Mouse (Mus musculus): ENCODE results near the gene Naalad2.
"Not testable (repeated sequence)": the region's sequence is repeated elsewhere in the genome, so short reads cannot be mapped to it uniquely, and the experiment has no call there.

The Naalad2 gene

DNA sequence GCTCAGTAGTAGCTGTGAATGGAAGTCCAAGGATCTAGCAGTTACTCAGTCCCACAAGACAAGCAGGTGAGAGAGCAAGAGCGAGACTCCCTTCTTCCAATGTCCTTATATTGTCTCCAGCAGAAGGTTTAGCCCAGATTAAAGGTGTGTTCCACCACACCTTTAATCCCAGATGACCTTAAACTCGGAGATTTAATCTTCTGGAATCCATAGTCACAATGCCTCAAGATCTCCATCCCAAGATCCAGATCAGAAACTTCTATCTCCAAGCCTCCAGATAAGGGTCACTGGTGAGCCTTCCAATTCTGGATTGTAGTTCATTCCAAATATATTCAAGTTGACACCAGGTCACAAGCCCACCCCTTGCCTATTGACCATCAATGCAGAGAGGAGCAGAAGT, at the start of gene Naalad2:
Naalad2 (minus strand) TSS at position 101 of the 400 bp plus-strand sequence.
- not testable (repeated sequence) for DNase-seq (ENCODE audit: low spot score)

DNA sequence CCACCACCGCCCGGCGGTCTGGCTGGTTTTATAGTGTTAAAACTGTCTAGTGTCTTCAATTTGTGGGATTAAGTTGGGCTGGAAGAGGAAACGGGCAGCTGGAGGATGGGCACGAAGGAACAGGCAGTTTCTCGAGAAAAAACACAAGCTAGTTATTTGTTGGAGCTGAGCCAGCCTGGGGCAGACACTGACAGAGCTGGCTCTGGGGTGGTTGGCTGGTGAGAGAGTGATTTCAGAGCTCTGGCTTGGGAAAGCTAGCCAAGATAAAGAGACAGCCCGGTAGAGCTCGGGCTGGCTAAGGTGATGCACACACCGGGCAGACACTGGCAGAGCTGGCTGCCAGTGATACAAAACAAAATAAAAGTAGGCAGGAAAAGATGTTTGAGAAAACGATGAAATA, 28.9 kb upstream of the Naalad2 start:
- no peak for DNase-seq (ENCODE audit: low spot score)

DNA sequence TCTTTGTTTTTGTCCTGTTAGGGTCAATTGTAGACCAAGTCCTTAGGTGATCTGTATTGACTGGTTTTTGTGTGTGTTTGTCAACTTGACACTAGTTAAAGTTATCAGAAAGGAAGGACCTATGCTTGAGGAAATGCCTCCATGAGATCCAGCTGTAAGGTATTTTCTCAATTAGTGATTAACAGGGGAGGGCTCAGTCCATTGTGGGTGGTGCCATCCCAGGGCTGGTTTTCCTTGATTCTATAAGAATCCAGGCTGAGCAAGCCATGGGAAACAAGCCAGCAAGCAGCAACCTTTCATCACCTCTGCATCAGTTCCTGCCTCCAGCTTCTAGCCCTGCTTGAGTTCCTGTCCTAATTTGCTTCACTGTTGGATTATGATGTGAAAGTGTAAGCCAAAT, 27.6 kb upstream of the Naalad2 start, which contains the start of gene Mbd3l2:
Mbd3l2 (plus strand) TSS at position 301 of the 400 bp plus-strand sequence.
- DNase-seq (ENCODE audit: low spot score) = no peak

DNA sequence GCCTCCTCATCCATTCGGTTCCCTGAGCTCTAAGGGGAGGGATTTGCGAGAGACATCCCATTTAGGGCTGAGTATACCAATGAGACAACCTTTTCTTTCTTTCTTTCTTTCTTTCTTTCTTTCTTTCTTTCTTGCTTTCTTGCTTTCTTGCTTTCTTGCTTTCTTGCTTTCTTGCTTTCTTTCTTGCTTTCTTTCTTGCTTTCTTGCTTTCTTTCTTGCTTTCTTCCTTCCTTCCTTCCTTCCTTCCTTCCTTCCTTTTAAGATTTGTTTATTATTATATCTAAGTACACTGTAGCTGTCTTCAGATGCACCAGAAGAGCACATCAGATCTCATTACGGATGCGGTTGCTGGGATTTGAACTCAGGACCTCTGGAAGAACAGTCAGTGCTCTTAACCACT, 9.6 kb upstream of the Naalad2 start:
- not testable (repeated sequence) for DNase-seq (ENCODE audit: low spot score)

DNA sequence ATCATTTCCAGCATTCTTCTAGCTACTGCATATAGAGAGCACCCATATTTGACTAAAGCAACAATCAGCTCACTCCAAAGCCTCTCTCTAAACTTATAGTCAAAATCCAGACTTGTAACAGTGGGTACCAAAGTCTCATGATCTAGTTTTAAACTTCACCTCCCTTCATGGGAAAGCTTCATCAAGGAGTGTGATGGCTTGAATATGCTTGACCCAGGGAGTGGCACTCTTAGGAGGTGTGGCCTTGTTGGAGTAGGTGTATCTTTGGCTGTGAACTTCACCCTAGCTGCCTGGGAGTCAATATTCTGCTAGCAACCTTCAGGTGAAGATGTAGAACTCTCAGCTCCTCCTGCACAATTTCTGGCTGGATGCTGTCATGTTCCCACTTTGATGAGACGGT, 1.3 kb upstream of the Naalad2 start, which contains the start of gene Ubtfl1:
Ubtfl1 (plus strand) TSS at position 301 of the 400 bp plus-strand sequence.
- DNase-seq (ENCODE audit: low spot score) = no peak

DNA sequence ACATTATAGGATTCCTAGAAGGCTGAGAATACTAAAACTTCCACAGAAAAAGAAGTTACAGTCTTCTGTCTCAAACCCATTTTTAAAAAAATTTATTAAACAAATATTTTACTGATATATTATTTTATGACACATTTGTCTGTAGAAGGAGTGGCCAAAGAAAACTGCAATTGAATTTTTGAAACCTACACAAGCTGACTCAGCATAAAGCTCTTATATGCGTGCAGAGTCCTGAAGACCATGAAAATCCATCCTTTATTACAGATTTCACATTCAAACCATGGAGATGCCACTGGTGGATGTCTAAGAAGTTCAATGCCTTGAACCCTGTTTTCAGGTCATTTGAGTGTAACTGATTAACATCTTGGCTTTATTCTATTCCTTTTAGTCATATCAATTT, 3.2 kb downstream of the Naalad2 start:
- no peak for DNase-seq (ENCODE audit: low spot score)

DNA sequence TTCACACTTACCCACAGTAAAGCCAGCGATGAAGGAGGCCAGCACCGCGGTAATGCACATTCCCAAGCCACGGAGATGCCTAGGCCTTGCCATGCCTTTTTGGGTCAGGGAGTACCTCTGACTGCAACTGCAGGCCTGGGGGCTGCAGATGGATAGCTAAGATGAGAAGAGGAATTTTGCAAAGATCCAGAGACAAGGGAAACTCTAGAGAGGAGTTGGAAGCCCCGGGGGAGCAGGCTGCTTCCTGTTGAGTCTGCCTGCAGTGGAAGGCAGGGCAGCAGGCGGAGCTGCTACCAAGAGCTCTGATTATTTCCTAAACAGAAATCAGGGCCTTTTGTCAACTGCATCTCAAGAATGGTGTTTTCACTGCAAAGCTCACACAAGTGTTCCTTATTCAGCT, 17.0 kb downstream of the Naalad2 start:
- DNase-seq (ENCODE audit: low spot score) = no peak

DNA sequence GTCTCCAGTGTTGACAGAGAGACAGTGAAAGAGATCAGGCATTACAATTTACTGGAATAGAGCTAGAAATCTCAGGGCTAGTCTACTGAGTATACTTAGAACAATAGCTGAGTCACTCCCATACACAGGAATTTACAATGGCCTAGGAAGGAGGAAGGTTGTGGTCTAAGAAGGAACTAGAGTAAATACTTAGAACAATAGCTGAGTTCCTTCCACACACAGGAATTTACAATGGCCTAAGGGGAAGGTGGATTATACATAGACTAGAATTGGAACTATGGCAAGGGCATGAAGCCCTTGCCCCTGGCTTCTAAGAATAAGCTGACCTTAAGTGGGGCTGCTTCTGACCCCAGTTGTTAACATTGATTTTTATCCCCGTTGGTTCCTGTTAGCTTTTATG, 29.8 kb downstream of the Naalad2 start:
- DNase-seq (ENCODE audit: low spot score) = not testable (repeated sequence)

DNA sequence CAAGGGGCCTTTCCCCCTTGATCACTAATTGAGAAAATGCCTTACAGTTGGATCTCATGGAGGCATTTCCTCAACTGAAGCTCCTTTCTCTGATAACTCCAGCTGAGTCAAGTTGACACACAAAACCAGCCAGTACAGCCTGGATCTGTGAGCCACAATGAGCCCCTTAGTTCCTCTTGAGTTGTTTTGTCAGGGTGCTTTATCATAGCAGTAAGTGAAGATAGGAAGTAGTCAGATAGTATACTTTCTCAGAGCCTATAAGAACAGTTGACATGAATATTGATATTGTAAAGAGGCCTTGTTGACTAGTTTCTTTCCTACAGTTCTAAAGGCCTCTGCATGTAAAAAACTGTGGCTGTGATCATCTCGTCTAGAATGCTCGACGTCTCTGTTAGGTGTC, 82.8 kb downstream of the Naalad2 start:
- DNase-seq (ENCODE audit: low spot score) = no peak

DNA sequence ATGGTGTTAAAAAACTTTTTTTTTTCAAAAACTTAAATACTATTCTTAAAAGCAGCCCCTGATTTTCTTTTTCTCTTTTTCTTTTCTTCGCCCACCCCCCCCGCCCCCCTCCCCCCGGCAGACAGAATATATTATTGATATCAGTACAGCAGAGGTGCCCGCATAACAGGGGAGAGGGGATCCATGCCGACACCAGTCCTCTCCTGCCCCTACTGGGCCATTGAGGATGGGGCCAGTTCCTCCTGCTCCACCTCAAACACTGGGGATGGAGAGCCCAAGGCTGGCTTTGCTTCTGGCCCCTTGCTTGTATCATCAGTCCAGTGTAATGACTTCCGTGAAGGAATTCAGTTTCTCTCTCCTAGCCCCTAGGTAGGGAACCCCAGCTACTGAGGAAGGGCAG, 104.5 kb downstream of the Naalad2 start:
- no peak for DNase-seq (ENCODE audit: low spot score)

DNA sequence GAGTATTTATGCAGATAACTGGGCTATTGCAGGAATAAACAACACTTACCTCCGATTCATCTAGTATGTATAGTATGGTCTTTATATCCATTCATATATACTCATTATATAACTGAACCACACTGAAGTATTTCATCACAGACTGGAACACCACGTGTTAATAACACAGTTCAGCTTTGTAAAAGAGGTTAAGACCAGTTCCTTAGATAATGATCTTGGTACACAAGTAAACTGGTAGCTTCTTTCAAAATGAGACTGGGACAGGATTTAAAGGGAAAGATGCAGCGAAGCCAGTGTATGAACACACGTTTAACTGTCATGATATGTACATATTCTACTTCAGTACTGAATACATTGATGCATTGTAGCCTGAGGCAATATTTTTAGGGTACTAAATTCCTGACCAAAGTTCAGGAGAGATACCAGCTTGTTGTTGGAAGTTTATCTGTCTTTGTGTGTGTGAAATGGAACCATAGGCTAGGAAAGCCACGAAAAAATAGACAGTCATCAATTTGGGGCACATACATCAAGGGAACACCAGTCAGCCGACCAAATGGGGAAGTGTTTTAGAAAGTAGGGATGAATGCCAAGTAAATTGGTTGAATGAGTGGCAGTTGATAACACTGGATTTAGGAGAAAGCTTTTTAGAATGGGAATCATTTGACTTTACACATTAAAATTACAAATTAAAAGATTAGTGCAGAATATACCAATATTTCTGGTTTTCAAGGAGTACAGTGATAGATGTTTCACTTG, 109.6 kb downstream of the Naalad2 start:
- DNase-seq (ENCODE audit: low spot score) = no peak

DNA sequence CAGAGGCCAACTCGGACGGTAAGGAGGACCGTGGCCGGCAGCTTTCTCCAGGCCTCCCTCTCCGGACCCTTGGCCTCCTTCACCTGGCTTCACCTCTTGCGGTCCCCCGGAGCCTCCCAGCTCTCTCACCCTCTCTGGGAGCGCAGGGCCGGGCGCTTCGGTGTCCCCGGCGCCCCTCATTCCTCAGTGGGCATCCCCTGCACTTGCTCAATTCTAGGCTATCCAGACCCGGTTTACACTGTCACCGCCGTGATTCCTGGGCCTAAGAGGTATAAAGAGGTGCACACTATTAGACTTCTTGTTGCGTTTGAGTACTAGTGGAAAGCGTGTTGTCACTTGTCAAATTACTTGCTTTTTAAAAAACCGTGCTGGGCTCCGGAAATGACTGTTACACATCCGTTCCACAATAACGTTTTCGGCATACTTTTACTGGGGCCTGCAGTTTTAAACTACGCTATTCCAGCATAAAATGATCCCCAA, 110.3 kb downstream of the Naalad2 start:
- no peak for DNase-seq (ENCODE audit: low spot score)

DNA sequence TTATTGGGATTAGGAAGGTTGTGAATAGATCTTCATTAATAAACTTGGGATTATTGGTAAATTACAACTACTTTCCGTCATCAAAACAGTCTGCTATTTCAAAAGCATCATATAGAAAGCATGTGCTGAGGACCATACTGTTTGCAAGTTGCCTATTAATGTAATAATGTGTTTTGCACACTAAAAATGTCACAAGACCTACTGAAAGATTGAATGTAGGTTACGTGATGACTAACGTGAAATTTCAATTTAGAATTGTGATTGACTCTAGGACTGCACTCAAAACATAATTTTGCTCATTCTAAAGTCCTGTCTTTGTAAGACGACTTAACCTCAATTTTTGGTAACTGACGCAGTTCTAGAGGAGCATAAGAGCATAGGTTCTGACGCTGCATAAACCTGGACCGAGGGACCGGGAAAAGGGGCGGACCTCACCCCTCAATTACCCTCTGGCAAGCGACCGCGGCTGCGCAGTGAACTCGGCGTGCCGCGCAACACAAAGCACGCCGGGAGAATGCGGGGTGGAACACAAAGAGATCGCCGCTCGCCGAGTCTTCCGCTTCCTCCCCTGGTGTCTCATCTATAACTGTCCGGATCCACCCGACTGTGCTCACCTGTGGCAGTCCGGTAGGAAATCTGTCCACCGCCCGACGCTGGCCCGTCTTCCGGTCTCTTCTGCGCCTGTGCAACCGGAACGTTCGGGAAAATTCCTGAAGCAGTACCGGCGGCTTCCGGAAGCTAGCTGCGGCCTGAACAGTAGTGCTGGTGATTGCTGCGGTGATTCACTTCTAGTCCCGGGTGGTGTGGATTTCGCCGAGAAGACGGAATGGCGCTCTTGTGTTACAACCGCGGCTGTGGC, 111.0 kb downstream of the Naalad2 start, which contains the start of gene Chordc1:
Chordc1 (plus strand) TSS at position 555 of the 859 bp plus-strand sequence.
- DNase-seq (ENCODE audit: low spot score) = peak; percentile 93

DNA sequence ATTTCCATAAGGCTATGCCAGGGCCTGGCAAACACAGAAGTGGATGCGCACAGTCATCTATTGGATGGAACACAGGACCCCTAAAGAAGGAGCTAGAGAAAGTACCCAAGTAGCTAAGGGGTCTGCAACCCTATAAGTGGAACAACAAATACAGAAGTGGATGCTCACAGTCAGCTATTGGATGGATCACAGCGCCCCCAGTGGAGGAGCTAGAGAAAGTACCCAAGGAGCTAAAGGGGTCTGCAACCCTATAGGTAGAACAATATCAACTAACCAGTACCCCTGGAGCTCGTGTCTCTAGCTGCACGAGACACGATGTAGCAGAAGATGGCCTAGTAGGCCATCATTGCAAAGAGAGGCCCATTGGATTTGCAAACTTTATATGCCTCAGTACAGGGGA, 124.1 kb downstream of the Naalad2 start:
- not testable (repeated sequence) for DNase-seq (ENCODE audit: low spot score)

DNA sequence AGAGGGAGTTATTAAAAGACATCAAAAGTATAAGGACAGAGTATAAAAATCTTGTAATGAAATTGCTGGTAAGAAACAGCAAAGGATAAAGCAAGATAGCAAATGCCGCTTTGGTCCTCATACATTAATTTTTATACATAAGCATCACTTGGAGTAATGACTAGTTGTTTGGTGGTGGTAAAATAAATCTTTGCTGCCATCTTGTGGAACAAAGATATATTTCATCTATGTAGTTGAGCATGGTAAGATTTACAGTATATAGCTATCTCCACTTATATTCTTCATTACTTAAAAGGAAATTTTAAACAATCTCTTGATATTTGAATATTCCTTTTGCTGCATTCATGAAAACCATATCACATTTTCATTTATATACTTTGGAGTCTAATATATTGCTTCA, 125.3 kb downstream of the Naalad2 start:
- DNase-seq (ENCODE audit: low spot score) = no peak

DNA sequence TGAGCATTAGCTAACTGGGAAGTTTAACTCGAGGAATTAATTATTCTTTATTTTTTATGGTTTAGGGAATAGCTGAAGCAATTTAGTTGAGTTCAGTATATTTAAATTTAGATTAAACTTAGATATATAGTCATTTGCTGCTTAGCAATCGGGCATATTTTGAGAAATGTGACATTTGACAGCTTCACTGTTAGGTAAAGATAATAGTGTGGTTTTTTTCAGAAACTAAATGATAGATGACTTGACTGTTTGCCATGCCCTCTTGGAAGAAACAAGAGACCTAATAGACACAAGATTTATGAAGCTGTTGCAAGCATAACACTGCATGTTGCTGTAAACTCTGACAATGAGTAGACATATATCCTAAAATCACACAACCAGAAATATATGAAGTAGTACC, 126.0 kb downstream of the Naalad2 start:
- DNase-seq (ENCODE audit: low spot score) = no peak

DNA sequence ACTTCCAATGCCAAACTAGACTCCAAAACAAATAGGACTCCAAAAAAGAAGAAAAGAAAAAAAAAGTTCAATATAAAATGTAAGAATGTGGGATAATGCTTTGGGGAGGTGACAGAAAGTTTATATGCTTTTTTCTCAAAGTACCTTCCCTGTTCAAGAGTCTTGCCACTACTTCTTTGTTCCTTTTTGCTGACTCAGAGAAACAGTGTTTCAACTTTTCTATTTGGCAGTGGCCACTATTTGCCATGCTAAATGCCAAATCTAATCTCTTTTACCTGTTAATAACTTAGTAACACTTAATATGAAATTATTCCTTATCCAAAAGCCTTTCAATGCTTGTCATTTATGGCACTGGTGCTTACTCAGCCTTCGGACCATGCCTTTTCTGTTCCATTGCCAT, 126.9 kb downstream of the Naalad2 start:
- no peak for DNase-seq (ENCODE audit: low spot score)
